Mouse (Mus musculus) splenic B cell, adult 2 months (primary cell): ENCODE data around the gene Gjb4.
A peak's percentile ranks its signal among the peaks of the same experiment; 100 is the strongest.

Source experiments
- DNase-seq: peaks from one replicate; pipeline ENCODE4 v3.0.0-alpha.2; 2011; ENCODE audit warnings: low read depth, low spot score
- H3K27me3 ChIP-seq: 2 replicates; pipeline ENCODE4 v1.6.1; 2012; ENCODE audit warnings: mild to moderate bottlenecking, low read length, moderate library complexity, mixed read lengths; ENCODE audit not compliant: control insufficient read depth, poor library complexity, insufficient read depth, severe bottlenecking
- H3K36me3 ChIP-seq: 2 replicates; pipeline ENCODE4 v1.6.1; 2012; ENCODE audit warnings: mild to moderate bottlenecking, low read length, moderate library complexity, mixed read lengths; ENCODE audit not compliant: control insufficient read depth, poor library complexity, insufficient read depth, severe bottlenecking

The Gjb4 gene

GRCm38 (mm10) chr4:127364431-127364830 lies 10.6 kb upstream of the Gjb4 start:
- Histone ChIP-seq H3K36me3 (no peaks in the 10 kb centered on the region), H3K27me3 (no peaks in the 10 kb centered on the region)
- no peak for DNase-seq

GRCm38 (mm10) chr4:127363331-127363730 lies 9.4 kb upstream of the Gjb4 start:
- DNase-seq, result peak; percentile 18
- no peaks in the 10 kb centered on the region for H3K27me3 ChIP-seq
- no peaks in the 10 kb centered on the region for H3K36me3 ChIP-seq

- DNase-seq, result no peak
- H3K27me3 ChIP-seq, result no peaks in the 10 kb centered on the region
- no peaks in the 10 kb centered on the region for H3K36me3 ChIP-seq
These were observed 8.6 kb upstream of the Gjb4 start for GRCm38 (mm10) chr4:127362520-127362919.

GRCm38 (mm10) chr4:127358018-127358417 lies 4.1 kb upstream of the Gjb4 start, which contains the start of gene Gjb5:
Gjb5 (minus strand) TSS chr4:127358181.
- H3K27me3 ChIP-seq, result no peaks in the 10 kb centered on the region
- H3K36me3 ChIP-seq, result no peaks in the 10 kb centered on the region
- no peak for DNase-seq

- no peak for DNase-seq
- Histone ChIP-seq H3K36me3 (no peaks in the 10 kb centered on the region), H3K27me3 (no peaks in the 10 kb centered on the region)
These were observed 915 bp upstream of the Gjb4 start for GRCm38 (mm10) chr4:127354506-127355485.

GRCm38 (mm10) chr4:127352594-127352993 lies 1.3 kb downstream of the Gjb4 start:
- no peaks in the 10 kb centered on the region for H3K27me3 ChIP-seq
- no peak for DNase-seq
- no peaks in the 10 kb centered on the region for H3K36me3 ChIP-seq

- no peaks in the 10 kb centered on the region for H3K27me3 ChIP-seq
- no peak for DNase-seq
- H3K36me3 ChIP-seq, result no peaks in the 10 kb centered on the region
These were observed 4.2 kb downstream of the Gjb4 start for GRCm38 (mm10) chr4:127349560-127350300.

- H3K36me3 ChIP-seq, result no peaks in the 10 kb centered on the region
- no peak for DNase-seq
- H3K27me3 ChIP-seq, result no peaks in the 10 kb centered on the region
These were observed 8.9 kb downstream of the Gjb4 start for GRCm38 (mm10) chr4:127345000-127345399.

- H3K27me3 ChIP-seq, result no peaks in the 10 kb centered on the region
- no peaks in the 10 kb centered on the region for H3K36me3 ChIP-seq
- no peak for DNase-seq
These were observed 12.5 kb downstream of the Gjb4 start for GRCm38 (mm10) chr4:127341372-127341771.

- Histone ChIP-seq H3K36me3 (no peaks in the 10 kb centered on the region), H3K27me3 (peaks cover 1% of the 10 kb centered on the region; the same call in 1 of the 2 replicates)
- DNase-seq, result no peak
These were observed 16.2 kb downstream of the Gjb4 start for GRCm38 (mm10) chr4:127337668-127338067.

GRCm38 (mm10) chr4:127334870-127335504 lies 18.9 kb downstream of the Gjb4 start:
- Histone ChIP-seq H3K27me3 (peaks cover 1% of the 10 kb centered on the region; the same call in 1 of the 2 replicates), H3K36me3 (no peaks in the 10 kb centered on the region)
- DNase-seq, result no peak

GRCm38 (mm10) chr4:127331171-127331570 lies 22.7 kb downstream of the Gjb4 start:
- Histone ChIP-seq H3K27me3 (peaks cover 1% of the 10 kb centered on the region; the same call in 1 of the 2 replicates), H3K36me3 (no peaks in the 10 kb centered on the region)
- DNase-seq, result no peak

- no peak for DNase-seq
- no peaks in the 10 kb centered on the region for H3K36me3 ChIP-seq
- peaks cover 1% of the 10 kb centered on the region; the same call in 1 of the 2 replicates for H3K27me3 ChIP-seq
These were observed 23.4 kb downstream of the Gjb4 start, which contains the start of gene Gjb3 for GRCm38 (mm10) chr4:127330181-127331100. Gjb3 (minus strand) TSS chr4:127330844.

GRCm38 (mm10) chr4:127329751-127330150 lies 24.1 kb downstream of the Gjb4 start:
- H3K27me3 ChIP-seq, result no peaks in the 10 kb centered on the region
- DNase-seq, result no peak
- no peaks in the 10 kb centered on the region for H3K36me3 ChIP-seq
